Mouse (Mus musculus) testis, adult 2 months (tissue): ENCODE measurements at regions not wholly inside any gene's neighbourhood (a gene's known extent, or its start where the extent isn't known, plus 50 kb on each side); places are given as distances from the start of the nearest gene placed in this dataset.

ENCODE experiments used
- CTCF ChIP-seq: fragments of 200-500 bp; IDR thresholded peaks from 2 replicates; pipeline ENCODE4 v1.5.1; 2012; ENCODE audit warnings: low read depth, mild to moderate bottlenecking, inconsistent platforms, low read length, moderate library complexity; ENCODE audit not compliant: control insufficient read depth, insufficient read depth, insufficient replicate concordance
- POLR2A ChIP-seq: fragments of 200-500 bp; IDR thresholded peaks from 2 replicates; pipeline ENCODE4 v1.6.1; 2012; ENCODE audit warnings: low read depth, mild to moderate bottlenecking, inconsistent platforms, low read length, moderate library complexity; ENCODE audit not compliant: control insufficient read depth

DNA sequence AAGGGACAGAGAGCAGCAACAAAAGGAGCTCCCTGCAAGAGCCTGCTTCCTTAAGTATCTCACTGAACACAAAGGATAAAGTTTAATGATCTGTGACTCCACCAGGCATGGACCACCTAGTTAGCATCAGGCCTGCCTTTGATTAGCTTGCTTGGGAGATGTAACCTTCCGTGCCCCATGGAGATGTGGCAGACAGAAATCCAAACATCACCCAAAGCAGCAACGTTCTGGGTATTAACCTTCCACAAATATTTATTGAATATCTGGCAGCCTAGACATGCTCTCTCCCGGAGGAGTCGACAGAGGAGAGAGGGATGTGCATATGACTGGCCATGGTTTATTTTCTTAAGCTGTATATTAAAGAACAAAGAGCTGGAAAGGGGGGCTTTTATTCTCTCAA lies 67.6 kb upstream of the Arhgap28 start:
- TF ChIP-seq CTCF (no peak), POLR2A (no peak)
